Mouse (Mus musculus) lung, embryonic 16.5 days (tissue): ENCODE data around the gene Spice1. TPM values are rescaled to one million over a fixed set of nuclear protein-coding genes. Genes with fewer than 3 reads are reported as not detected.

Experiments used
- ATAC-seq: fragments of 200-750 bp; cut with Nextera tagmentation; 2 replicates; pipeline ENCODE4 v1.8.0; 2017; ENCODE audit warnings: low read depth, mild to moderate bottlenecking, moderate library complexity
- H3K27ac ChIP-seq: fragments of 300-500 bp; sonication (generic); 2 replicates; pipeline ENCODE4 v1.5.1; 2014; ENCODE audit warnings: mild to moderate bottlenecking, control low read depth, low read length
- H3K27me3 ChIP-seq: fragments of 300-500 bp; sonication (generic); 2 replicates; pipeline ENCODE4 v1.6.1; 2014; ENCODE audit warnings: low read depth, low read length, mixed read lengths; ENCODE audit not compliant: control insufficient read depth, insufficient read depth
- H3K36me3 ChIP-seq: fragments of 300-500 bp; sonication (generic); 2 replicates; pipeline ENCODE4 v1.6.1; 2014; ENCODE audit warnings: low read length; ENCODE audit not compliant: control insufficient read depth, insufficient read depth
- H3K4me1 ChIP-seq: fragments of 300-500 bp; sonication (generic); replicated peaks from 2 replicates; pipeline ENCODE4 v1.6.1; 2014; ENCODE audit warnings: low read length, mixed read lengths; ENCODE audit not compliant: control insufficient read depth, insufficient read depth
- H3K4me2 ChIP-seq: fragments of 300-500 bp; sonication (generic); 2 replicates; pipeline ENCODE4 v1.6.1; 2014; ENCODE audit warnings: low read depth, low read length, control low read depth
- H3K4me3 ChIP-seq: fragments of 300-500 bp; sonication (generic); 2 replicates; pipeline ENCODE4 v1.5.1; 2014; ENCODE audit warnings: mild to moderate bottlenecking, low read length, control low read depth
- H3K9ac ChIP-seq: fragments of 300-500 bp; sonication (generic); 2 replicates; pipeline ENCODE4 v1.6.1; 2014; ENCODE audit warnings: low read length, control low read depth
- H3K9me3 ChIP-seq: fragments of 300-500 bp; sonication (generic); 2 replicates; pipeline ENCODE4 v1.6.1; 2016; ENCODE audit warnings: low read length; ENCODE audit not compliant: control insufficient read depth
- WGBS: fragments of 180-500 bp; shearing (Covaris S2); extraction: QIAGEN DNeasy Blood & Tissue Kit; methylation state at CpG from one replicate; pipeline ENCODE4 v1.1.7; 2014; 5-methylcytosine and 5-hydroxymethylcytosine counted together
- polyA plus RNA-seq: library from polyadenylated mRNA; unstranded; fragments of >200 nt; fragmentation: Nextera tagmentation; extraction: Ambion mirVana; gene quantifications from 2 replicates; pipeline ENCODE4 v1.2.1, GENCODE M21; 2015

Gene Spice1
- polyA plus RNA-seq, 1 experiment from 2014 or later = 41.1 TPM

DNA sequence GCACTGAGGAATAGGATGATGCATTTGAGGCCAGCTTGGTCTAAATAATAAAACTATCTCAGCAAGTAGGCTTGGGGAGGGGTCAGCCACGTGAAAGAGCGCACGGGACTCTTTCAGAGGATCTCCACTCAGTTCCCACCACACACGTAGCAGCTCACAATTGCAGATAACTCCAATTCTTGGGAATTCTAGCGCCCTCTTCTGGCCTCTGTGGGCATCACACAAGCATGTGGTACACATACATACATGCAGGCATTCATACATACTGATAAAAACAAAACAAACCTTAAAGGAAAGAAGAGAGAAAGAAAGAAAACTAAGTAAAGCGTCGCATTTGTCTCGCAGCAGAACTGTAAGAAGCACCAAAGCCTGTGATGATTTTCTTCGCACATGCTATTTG is 16.3 kb upstream of the Spice1 start:
- 0 out of 2 replicates have a peak, but pooled peaks cover 2% of the 10 kb centered on the region for H3K4me1 ChIP-seq
- H3K27ac ChIP-seq = no peak overlapping the region
- H3K9me3 ChIP-seq = no peaks in the 10 kb centered on the region
- no peak overlapping the region for H3K4me3 ChIP-seq
- peaks cover 5% of the 10 kb centered on the region for H3K27me3 ChIP-seq
- H3K9ac ChIP-seq = no peak overlapping the region
- no peak overlapping the region for H3K4me2 ChIP-seq
- no peaks in the 10 kb centered on the region for H3K36me3 ChIP-seq
- no peak for ATAC-seq
- 80% methylated on average over 9 of the region's 9 CpGs for WGBS

DNA sequence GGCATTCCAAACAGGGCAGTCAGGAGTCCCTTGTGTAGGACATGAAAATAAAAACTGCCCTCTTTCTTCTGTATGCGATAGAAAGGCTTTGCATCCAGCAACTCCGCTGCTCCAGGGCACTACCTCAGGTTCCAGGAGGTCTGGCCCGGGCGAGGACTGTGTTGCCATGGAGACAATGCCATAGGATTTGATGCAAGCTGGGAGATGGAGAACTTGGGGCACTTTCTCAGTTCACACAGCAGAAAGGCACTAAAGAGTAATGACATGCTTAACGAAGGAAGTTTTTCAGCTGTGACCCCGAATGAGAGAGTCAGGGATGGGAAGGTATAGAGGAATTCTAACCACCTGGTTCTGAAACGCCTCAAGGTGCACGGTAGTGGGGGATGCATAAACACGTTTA is 15.8 kb upstream of the Spice1 start:
- no peak overlapping the region for H3K4me2 ChIP-seq
- no peak for ATAC-seq
- no peak overlapping the region for H3K4me3 ChIP-seq
- H3K9me3 ChIP-seq = no peaks in the 10 kb centered on the region
- H3K9ac ChIP-seq = no peak overlapping the region
- WGBS = 32% methylated on average over 9 of the region's 9 CpGs
- no peak overlapping the region for H3K27ac ChIP-seq
- no peaks in the 10 kb centered on the region for H3K36me3 ChIP-seq
- H3K4me1 ChIP-seq = 0 out of 2 replicates have a peak, but pooled peaks cover 2% of the 10 kb centered on the region
- peaks cover 5% of the 10 kb centered on the region for H3K27me3 ChIP-seq

DNA sequence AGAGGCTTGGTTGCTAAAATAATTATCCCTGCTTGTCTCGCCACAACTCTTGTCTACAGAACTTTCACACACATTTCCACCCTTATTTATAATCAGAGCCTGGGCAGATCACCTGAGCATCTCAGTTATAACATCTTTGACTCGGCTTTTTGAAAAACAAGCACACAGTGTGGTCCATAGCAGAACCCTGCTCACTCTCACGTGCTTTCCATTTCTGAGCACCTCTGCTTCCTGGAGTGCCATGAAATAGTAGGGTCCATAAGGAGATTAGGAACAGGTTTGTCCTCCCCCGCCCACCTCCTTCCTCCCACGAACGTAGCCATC is 15.3 kb upstream of the Spice1 start:
- Histone ChIP-seq H3K27me3 (peaks cover 5% of the 10 kb centered on the region), H3K9me3 (no peaks in the 10 kb centered on the region), H3K9ac (peak overlapping the region; percentile 67), H3K4me3 (peak overlapping the region; percentile 65), H3K4me1 (0 out of 2 replicates have a peak, but pooled peaks cover 2% of the 10 kb centered on the region), H3K4me2 (peak overlapping the region; percentile 99), H3K27ac (no peak overlapping the region), H3K36me3 (no peaks in the 10 kb centered on the region)
- ATAC-seq = no peak
- WGBS = 18% methylated on average over 6 of the region's 6 CpGs

DNA sequence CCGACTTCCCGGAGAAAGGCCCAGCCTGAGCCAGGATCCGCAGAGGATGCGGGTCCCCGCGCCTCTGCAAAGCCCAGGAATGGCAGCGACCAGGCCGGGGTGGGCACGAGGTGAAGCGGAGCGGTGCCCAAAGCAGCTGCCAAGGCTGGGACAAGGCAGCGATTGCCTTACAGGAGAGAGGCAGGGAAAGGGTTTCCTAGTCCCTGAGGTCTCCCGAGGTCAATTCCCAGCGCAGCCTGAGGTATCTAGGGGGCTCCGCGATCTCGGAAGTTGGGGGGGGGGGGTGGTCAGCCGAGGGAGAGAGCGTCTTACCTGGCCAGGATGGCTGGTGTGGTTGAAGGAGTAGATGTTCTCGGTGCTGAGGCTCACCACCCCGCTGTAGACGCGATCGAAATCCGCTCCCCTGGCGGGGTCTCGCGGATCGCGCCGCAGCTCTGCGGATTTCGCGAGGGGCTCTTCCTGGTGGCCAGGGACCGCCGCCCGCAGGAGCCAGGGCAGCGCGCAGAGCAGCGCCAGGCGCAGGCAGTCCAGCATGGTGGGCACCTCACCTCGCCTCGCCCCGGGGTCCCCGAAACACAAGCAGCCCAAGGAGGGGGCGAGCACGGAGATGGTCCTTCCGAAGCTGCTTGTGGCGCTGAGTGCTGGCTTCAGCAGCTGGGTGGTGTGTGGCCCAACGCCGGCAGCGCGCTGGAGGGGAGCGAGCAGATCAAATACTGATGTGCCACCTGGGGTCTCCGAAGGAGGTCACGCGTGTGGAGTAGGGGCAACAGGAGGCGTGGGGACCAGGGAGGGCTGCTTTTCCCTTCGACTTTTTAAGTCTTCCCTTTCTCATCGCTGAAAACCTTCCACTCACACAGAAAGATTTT is 14.7 kb upstream of the Spice1 start:
- Histone ChIP-seq H3K9me3 (no peaks in the 10 kb centered on the region), H3K4me1 (0 out of 2 replicates have a peak, but pooled peaks cover 2% of the 10 kb centered on the region), H3K36me3 (no peaks in the 10 kb centered on the region), H3K9ac (peak overlapping the region; percentile 67), H3K27ac (no peak overlapping the region), H3K4me2 (peak overlapping the region; percentile 99), H3K4me3 (peak overlapping the region; percentile 65), H3K27me3 (peaks cover 5% of the 10 kb centered on the region)
- peak; percentile 62 for ATAC-seq
- under 1% methylated on average over 59 of the region's 60 CpGs for WGBS

DNA sequence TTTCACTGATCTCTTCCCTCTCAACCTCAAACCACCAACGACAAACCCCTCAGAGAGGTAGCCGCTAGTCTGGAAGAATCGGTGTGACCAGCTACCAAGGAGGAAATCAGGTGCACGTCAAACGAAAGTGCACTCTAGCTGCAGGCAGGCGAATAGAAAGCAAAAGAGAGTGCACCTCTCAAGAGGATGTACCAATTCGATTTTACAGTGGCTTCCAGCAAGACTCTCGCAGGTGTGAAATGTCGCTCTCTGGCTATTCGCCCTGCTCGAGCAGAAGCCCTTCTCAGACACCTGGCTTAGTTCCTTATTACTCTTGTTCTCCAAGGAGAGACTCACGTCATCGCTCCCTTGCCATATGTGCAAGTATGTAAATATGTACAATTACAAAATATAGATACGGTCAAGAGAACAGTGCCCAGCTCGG is 14.0 kb upstream of the Spice1 start, which contains the start of gene Sidt1:
Gene Sidt1 (minus strand): TSS at position 336 of the 424 bp plus-strand sequence.
- peak; percentile 53; the same call in 1 of the 2 replicates for ATAC-seq

DNA sequence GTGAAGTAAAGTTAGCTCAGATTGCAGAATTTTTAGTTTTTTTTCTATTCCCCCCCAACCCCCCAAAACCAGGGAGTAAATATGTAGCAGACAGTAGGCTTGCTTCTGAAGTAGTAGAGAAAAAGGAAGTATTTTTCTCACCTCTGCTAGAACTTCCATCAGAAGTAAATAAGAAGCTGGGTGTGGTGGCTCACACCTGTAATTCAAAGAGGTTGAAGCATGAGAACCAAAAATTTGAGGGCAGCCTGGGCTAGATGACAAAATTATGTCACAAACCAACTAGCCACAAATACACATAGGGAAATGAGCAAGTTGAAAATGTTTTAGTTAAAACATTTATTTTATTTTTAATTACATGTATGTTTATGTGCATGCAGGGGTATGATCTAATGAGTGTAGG is 9.4 kb upstream of the Spice1 start:
- no peak overlapping the region for H3K4me3 ChIP-seq
- H3K9ac ChIP-seq = no peak overlapping the region
- H3K4me1 ChIP-seq = no peaks in the 10 kb centered on the region
- no peak overlapping the region for H3K4me2 ChIP-seq
- no peak for ATAC-seq
- 0 out of 2 replicates have a peak, but pooled peaks cover 2% of the 10 kb centered on the region for H3K9me3 ChIP-seq
- no peak overlapping the region for H3K27ac ChIP-seq
- no peaks in the 10 kb centered on the region; the same call in 1 of the 2 replicates for H3K27me3 ChIP-seq
- no peaks in the 10 kb centered on the region for H3K36me3 ChIP-seq

More for the DNA sequence above, 14.0 kb upstream of the Spice1 start, which contains the start of gene Sidt1:
- peak within 1 kb of the TSS; percentile 99 for H3K4me2 ChIP-seq
- H3K9ac ChIP-seq = peak within 1 kb of the TSS; percentile 67
- H3K27me3 ChIP-seq = peaks cover 5% of the 10 kb centered on the region
- H3K27ac ChIP-seq = no peak within 1 kb of the TSS
- 0 out of 2 replicates have a peak, but pooled peaks cover 2% of the 10 kb centered on the region for H3K4me1 ChIP-seq
- no peaks in the 10 kb centered on the region for H3K36me3 ChIP-seq
- peak within 1 kb of the TSS; percentile 65 for H3K4me3 ChIP-seq
- WGBS = 4% methylated on average over 15 of the region's 15 CpGs
- no peaks in the 10 kb centered on the region for H3K9me3 ChIP-seq

DNA sequence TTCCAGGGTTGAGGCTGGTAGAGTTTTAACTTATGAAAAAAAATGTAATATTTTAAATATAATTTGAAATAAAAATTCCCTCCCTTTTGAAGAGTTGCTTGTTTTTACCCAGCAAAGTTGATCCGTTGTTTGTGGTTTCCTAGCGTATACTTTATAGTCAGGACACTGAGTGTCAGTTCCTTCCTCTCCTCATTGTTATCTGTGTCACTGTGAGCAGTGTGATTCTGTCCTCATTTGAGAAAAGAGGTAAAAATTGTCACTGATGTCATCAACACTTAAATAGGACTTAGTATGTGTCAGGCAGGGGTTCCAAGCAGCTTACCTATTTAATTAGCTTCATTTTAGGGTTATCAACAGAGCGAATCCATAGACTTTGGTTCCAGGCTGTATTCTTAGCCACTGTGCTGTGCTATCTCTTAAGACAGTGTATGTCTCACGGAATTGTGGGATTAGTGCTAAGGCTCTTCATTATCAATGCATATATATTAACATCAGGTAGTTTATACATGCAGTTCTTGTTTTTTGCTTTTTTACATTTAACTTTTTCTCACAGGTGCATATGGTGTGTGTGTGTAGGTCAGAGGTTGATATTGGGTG is 3.0 kb downstream of the Spice1 start:
- ATAC-seq = no peak
- WGBS = 71% methylated on average over 4 of the region's 4 CpGs
- no peak overlapping the region for H3K27ac ChIP-seq
- H3K4me3 ChIP-seq = no peak overlapping the region
- no peaks in the 10 kb centered on the region for H3K36me3 ChIP-seq
- H3K9me3 ChIP-seq = no peaks in the 10 kb centered on the region
- no peak overlapping the region for H3K9ac ChIP-seq
- H3K27me3 ChIP-seq = no peaks in the 10 kb centered on the region
- H3K4me2 ChIP-seq = no peak overlapping the region
- H3K4me1 ChIP-seq = peaks cover 11% of the 10 kb centered on the region

DNA sequence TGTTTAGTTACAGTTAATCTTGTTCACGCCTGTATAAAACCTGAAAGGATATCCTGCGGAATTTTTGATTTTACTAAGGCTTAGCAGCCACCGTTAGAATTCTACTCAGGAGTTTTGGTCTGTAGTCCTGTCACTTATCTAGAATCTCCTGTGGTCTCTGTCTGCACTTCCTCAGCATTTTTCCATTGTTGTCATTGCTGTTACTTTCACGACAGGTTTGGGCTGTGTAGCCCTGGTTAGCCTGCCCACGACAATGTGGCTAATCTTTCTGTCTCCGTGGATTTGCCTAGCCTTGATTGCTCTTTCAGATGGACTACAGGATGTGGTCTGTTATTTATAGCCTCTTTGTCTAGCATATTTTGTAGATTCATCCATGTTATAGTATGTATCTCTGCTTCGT is 9.4 kb downstream of the Spice1 start:
- Histone ChIP-seq H3K9ac (no peak overlapping the region), H3K9me3 (no peaks in the 10 kb centered on the region), H3K4me3 (no peak overlapping the region), H3K36me3 (peaks cover 5% of the 10 kb centered on the region; the same call in 1 of the 2 replicates), H3K27ac (no peak overlapping the region), H3K27me3 (no peaks in the 10 kb centered on the region), H3K4me1 (no peaks in the 10 kb centered on the region), H3K4me2 (no peak overlapping the region)
- WGBS = 69% methylated on average over 7 of the region's 7 CpGs
- ATAC-seq = no peak

DNA sequence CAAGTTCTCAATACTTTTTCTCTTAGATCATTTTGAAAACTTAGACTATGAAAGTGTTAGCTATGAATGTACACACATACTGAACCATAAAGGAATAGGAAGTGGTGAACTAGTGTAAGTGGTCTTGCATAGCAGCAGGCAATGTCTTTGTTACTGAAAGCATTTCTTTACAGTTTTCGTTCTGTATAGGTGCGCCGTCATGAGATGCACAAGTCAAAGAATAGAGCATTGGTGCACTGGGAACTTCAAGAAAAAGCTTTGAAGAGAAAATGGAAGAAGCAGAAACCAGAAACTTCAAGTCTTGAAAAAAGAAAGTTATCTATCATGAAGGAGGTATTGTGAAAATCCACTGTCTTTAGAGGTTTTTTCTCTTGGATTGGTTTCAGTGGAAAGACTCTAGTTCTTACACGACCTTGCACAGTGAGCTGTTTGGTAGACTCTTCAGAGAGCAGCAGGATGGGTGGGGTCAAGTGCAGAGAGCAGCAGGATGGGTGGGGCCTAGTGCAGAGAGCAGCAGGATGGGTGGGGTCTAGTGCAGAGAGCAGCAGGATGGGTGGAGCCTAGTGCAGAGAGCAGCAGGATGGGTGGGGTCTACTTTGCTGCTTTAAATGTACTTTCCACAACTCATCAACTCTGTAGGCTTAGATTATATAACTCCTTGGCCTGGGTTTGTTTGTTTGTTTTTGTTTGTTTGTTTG is 10.8 kb downstream of the Spice1 start:
- H3K27me3 ChIP-seq = no peaks in the 10 kb centered on the region
- no peak overlapping the region for H3K27ac ChIP-seq
- no peak overlapping the region for H3K9ac ChIP-seq
- H3K9me3 ChIP-seq = no peaks in the 10 kb centered on the region
- H3K4me2 ChIP-seq = no peak overlapping the region
- H3K4me1 ChIP-seq = no peaks in the 10 kb centered on the region
- peak; percentile 71 for ATAC-seq
- WGBS = 69% methylated on average over 4 of the region's 4 CpGs
- H3K4me3 ChIP-seq = no peak overlapping the region
- H3K36me3 ChIP-seq = peaks cover 5% of the 10 kb centered on the region; the same call in 1 of the 2 replicates
